Mouse (Mus musculus): Measurements from ENCODE around the gene Slc36a4.

Gene Slc36a4

DNA sequence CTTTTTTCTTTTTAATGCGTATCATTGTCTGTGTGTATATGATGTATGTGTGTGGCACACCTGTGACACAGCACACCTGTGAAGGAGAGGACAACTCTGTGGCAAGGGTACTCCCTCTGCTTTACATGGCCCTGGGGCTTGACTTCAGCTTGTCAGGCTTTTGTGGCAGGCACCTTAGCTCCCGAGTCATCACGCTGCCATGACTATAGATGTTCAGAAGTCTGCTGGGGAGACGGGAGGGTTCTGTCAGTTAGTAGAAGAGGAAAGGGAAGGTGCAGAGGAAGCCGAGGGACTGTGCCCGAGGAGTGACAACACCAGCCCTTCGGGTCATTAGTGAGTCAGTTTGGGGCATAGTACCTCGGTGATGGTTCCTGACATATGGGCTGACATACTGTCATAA lies 13.0 kb downstream of the Slc36a4 start:
- DNase-seq (ENCODE audit: extremely low spot score, low spot score) = no peak

DNA sequence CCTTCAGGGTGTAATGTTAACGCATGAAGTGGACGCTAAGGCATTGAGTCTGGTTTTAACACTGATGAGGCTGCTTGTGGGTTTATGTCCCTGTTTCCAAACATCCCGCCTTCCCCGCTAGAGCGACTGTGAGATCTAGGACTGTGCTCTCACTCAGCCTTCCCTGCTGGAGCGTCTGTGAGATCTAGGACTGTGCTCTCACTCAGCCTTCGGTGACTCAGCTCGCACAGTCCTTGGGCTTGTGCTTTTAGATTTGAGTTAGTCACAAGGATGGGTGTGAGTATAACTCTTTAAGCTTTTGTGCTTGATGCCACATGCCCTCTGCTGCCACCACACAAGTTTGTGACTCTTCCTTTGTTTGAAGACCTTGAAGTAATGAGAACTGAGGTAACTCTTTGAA lies 17.6 kb downstream of the Slc36a4 start:
- DNase-seq (ENCODE audit: extremely low spot score, low spot score) = no peak

- peak; percentile 30 for DNase-seq (ENCODE audit: extremely low spot score, low spot score)
These were observed 22.5 kb downstream of the Slc36a4 start for GRCm38 (mm10) chr9:15731758-15732748.

DNA sequence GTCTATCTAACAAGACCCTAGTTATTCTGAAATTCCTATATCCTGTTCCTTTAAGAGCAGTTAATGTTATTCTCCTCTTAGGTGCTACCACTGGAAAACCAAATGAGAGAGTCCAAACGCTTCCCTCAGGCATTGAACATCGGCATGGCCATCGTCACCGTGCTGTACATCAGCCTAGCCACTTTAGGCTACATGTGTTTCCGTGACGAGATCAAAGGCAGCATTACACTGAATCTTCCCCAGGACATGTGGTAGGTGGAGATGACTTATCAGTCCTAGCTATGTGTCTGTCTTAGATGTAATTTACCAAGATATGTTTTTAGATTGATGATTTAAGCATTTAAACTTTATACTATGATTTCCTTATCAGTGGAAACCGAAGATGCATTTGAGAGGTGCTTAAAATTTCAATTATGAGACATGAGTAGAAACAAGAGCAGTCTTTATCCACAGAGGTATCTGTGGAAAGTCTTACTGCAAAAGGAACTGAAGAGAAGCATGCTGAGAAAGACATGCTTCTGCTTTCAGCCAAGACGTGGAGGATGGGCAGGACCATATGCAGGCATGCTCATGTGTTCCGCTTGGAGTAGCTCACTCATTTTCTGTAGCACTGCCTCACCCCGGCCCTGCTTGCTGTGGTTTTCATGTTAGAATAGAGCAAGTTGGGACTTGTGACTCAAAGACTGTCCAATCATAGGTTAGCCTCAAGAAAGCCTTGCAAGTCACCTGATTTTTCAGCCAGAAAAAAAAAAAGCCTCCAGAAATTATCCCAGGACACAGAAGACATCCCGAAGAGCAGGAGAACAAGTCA lies 24.7 kb downstream of the Slc36a4 start:
- no peak for DNase-seq (ENCODE audit: extremely low spot score, low spot score)

DNA sequence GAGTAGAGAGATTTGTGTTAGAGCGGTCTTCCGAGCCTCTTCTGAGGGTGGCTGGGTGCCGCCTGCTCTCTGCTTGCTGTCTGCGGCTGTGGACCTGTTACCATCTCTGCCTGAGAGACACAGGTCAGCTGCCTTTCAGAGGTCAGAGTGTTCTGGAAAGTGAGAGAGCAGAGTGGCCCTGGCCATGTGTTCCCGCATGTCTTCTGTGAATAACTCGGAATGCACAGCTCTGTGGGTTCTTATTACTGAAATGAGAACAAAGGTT lies 25.3 kb downstream of the Slc36a4 start:
- DNase-seq (ENCODE audit: extremely low spot score, low spot score) = no peak

DNA sequence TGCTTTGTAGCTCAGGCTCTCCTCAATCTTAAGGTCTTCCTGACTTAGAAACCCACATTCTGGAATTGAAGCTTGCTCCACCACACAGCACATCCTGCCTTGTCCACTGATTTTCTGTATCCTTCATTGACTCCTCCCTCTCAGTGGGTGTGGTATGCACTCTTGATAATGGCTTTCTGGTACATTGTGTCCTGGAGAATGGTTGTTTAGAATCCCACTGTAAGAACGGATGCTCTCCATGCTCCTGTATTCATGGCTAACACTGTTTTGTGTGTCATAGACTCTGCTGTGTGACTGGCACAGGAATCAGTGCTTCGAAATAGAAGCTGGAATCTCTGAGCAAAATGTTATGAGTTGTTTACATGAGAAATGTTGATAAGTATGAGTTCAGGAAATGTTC lies 28.0 kb downstream of the Slc36a4 start:
- no peak for DNase-seq (ENCODE audit: extremely low spot score, low spot score)

DNA sequence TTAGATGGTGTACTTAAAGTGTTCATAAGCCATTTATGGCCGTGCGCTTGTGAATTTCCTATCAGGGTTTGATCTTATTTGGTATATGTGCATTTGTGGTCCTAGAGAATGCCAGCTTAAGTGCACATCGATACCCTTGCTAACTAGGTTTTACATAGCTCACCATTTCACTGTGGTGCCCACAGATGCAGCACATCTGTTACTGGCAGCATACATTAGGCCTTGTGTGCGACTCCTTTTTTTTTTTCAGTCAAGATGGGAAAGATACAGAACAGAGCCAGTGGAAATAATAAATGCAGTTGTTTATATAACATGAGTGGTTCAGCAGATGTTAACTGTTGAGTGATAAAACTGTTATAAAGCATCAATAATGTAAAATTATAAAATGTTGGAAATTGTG lies 31.9 kb downstream of the Slc36a4 start:
- no peak for DNase-seq (ENCODE audit: extremely low spot score, low spot score)

- DNase-seq (ENCODE audit: extremely low spot score, low spot score) = no peak
These were observed 32.4 kb downstream of the Slc36a4 start for GRCm38 (mm10) chr9:15741931-15742330.

GRCm38 (mm10) chr9:15745985-15746607 lies 36.6 kb downstream of the Slc36a4 start:
- no peak for DNase-seq (ENCODE audit: extremely low spot score, low spot score)

- DNase-seq (ENCODE audit: extremely low spot score, low spot score) = no peak
These were observed 37.1 kb downstream of the Slc36a4 start for GRCm38 (mm10) chr9:15746636-15747035.

GRCm38 (mm10) chr9:15748383-15748782 lies 38.8 kb downstream of the Slc36a4 start:
- DNase-seq (ENCODE audit: extremely low spot score, low spot score) = no peak

GRCm38 (mm10) chr9:15759318-15759717 lies 49.8 kb downstream of the Slc36a4 start:
- DNase-seq (ENCODE audit: extremely low spot score, low spot score) = no peak

GRCm38 (mm10) chr9:15766379-15766778 lies 56.8 kb downstream of the Slc36a4 start:
- DNase-seq (ENCODE audit: extremely low spot score, low spot score) = no peak

GRCm38 (mm10) chr9:15766821-15767220 lies 57.3 kb downstream of the Slc36a4 start:
- DNase-seq (ENCODE audit: extremely low spot score, low spot score) = no peak

DNA sequence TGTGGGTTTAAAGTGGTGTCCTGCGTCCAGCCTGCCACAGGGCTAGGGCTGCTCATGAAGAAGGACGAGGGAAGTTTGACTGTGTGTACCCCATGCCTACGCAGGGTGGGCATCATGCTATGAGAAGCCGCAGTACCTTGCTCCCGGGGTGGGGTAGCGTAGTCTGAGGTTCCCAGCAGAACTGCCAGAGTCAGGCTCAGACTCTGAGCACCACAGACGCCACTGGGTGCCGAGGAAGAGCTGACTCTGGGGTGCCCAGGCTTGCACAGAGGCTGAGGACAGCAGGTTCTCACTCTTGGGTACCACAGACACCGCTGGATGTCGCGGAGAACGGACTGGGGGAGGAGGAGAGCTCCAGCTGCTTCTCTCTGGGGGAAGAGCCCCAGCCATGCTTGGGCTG lies 63.2 kb downstream of the Slc36a4 start:
- DNase-seq (ENCODE audit: extremely low spot score, low spot score) = no peak

GRCm38 (mm10) chr9:15773426-15773825 lies 63.9 kb downstream of the Slc36a4 start:
- DNase-seq (ENCODE audit: extremely low spot score, low spot score) = no peak

- DNase-seq (ENCODE audit: extremely low spot score, low spot score) = no peak
These were observed 65.4 kb downstream of the Slc36a4 start for GRCm38 (mm10) chr9:15774911-15775310.

DNA sequence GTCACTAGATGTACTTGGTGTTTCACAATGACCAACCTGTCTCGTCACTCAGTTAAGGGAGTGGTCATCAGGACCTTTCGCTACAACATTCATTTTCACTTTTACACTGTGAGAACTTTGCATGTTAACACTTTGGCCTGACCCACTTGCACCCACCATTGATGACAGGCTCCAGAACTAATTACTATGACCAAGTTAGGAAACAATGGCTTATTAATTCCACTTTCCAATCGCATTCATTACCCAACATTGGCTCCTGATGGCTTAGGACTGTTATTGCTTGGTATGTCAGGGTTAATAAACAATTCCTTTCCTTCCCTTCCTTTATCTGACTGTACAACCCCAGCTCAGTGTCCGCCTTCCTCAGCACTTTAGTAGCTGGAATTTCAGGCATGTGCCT lies 72.4 kb downstream of the Slc36a4 start:
- no peak for DNase-seq (ENCODE audit: extremely low spot score, low spot score)

GRCm38 (mm10) chr9:15786192-15786591 lies 76.7 kb downstream of the Slc36a4 start:
- DNase-seq (ENCODE audit: extremely low spot score, low spot score) = no peak

DNA sequence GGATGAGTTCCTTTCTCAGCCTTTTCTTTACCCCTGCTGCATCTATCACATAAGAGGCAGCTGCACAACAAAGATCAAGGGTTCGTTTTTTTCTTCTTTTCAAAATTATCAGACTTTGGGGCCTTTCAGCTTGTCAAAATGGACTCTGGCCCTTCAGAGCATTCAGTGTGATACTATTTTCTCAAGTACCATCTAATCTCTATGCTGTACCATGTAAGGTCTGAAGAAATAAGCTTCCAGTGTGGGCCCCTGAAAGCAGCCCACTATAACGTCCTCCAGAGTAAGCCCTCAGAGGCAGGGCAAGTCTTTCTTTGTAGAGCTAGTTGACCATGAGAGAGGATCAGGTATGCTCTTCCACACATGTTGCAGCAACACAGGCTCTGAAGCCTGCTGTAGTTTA lies 77.1 kb downstream of the Slc36a4 start:
- DNase-seq (ENCODE audit: extremely low spot score, low spot score) = no peak

- DNase-seq (ENCODE audit: extremely low spot score, low spot score) = no peak
These were observed 82.5 kb downstream of the Slc36a4 start for GRCm38 (mm10) chr9:15792076-15792475.
